Mouse (Mus musculus): ENCODE results near the gene Pot1b. TPM values are rescaled to one million over a fixed set of nuclear protein-coding genes. Genes with fewer than 3 reads are reported as not detected.

The Pot1b gene
- 110 TPM for polyA plus RNA-seq (2015; fragmentation: Illumina TruSeq; extraction: RNeasy Lipid Tissue Mini Kit (QIAGEN cat#74804); ENCODE audit: insufficient read depth, low replicate concordance)

GRCm38 (mm10) chr17:55711984-55712811 lies at the start of gene Pot1b:
TSS of gene Pot1b (minus strand) at chr17:55712628.

DNA sequence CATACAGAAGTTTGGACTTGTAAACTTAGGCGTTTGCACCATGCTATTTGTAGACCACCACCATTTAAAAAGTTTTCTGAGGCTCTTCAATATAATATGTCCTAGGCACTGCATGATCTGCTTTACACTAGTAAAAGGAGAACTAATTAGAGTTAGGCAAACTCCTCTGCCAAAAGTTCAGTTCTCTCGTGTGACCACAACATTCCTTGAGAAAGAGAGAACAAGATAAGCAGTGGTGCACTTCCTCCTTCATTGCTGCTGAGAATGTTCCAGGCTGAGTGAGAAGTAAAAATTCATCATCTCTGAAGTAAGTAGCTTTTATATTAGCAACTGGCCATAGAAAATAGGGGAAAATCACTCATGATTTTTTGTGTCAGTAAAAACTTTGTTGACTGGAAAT lies 37.4 kb upstream of the Pot1b start, which contains the start of gene Adgre4:
TSS of gene Adgre4 (plus strand) at position 199 of the 400 bp plus-strand sequence.

DNA sequence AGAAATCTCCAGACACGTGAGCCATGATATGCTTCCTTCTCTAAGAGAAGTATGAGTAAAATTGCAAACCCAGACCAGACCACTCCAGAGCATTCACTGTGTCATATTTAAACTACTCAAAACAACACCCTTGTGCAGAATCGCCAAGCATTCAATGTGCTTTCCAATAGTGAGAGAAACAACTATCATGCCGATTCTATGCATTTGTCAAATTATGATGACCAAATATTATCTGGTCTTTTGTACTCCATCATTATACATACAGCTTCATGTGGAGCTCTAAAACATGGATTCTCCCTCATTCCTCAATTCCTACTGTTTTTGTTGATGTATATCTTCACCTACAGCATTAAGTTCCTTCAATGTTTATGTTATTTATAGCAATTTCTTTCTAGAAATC lies 87.3 kb downstream of the Pot1b start, which contains the start of gene Vmn2r118:
TSS of gene Vmn2r118 (minus strand) at position 101 of the 400 bp plus-strand sequence.

Other genes with a start within 250 kb of the Pot1b start
- gene Vmn2r118, start 87.4 kb downstream of the Pot1b start, polyA plus RNA-seq (2015; fragmentation: Illumina TruSeq; extraction: RNeasy Lipid Tissue Mini Kit (QIAGEN cat#74804); ENCODE audit: insufficient read depth, low replicate concordance): not detected
- gene Adgre4, start 37.4 kb upstream of the Pot1b start, polyA plus RNA-seq (2015; fragmentation: Illumina TruSeq; extraction: RNeasy Lipid Tissue Mini Kit (QIAGEN cat#74804); ENCODE audit: insufficient read depth, low replicate concordance): 76.8 TPM
- 9.9 TPM for gene Zfp119a, start 166.3 kb upstream of the Pot1b start, polyA plus RNA-seq (2015; fragmentation: Illumina TruSeq; extraction: RNeasy Lipid Tissue Mini Kit (QIAGEN cat#74804); ENCODE audit: insufficient read depth, low replicate concordance)
- 42.3 TPM for gene Zfp959, start 179.5 kb upstream of the Pot1b start, polyA plus RNA-seq (2015; fragmentation: Illumina TruSeq; extraction: RNeasy Lipid Tissue Mini Kit (QIAGEN cat#74804); ENCODE audit: insufficient read depth, low replicate concordance)
- 12.5 TPM for gene Zfp119b, start 236.9 kb upstream of the Pot1b start, polyA plus RNA-seq (2015; fragmentation: Illumina TruSeq; extraction: RNeasy Lipid Tissue Mini Kit (QIAGEN cat#74804); ENCODE audit: insufficient read depth, low replicate concordance)
- gene Ebi3, start 240.0 kb upstream of the Pot1b start, polyA plus RNA-seq (2015; fragmentation: Illumina TruSeq; extraction: RNeasy Lipid Tissue Mini Kit (QIAGEN cat#74804); ENCODE audit: insufficient read depth, low replicate concordance): 13.5 TPM
- 8.8 TPM for gene Yju2, start 246.5 kb upstream of the Pot1b start, polyA plus RNA-seq (2015; fragmentation: Illumina TruSeq; extraction: RNeasy Lipid Tissue Mini Kit (QIAGEN cat#74804); ENCODE audit: insufficient read depth, low replicate concordance)

Data from spleen, adult 10 weeks (tissue).